Mouse (Mus musculus): ENCODE measurements around the gene Psd.

Psd gene

GRCm38 (mm10) chr19:46320076-46320785 is 6.7 kb downstream of the Psd start:
- DNase-seq (ENCODE audit: low spot score): no peak

- DNase-seq (ENCODE audit: low spot score): peak; percentile 70
Observed at GRCm38 (mm10) chr19:46318586-46319378, 8.2 kb downstream of the Psd start.

DNA sequence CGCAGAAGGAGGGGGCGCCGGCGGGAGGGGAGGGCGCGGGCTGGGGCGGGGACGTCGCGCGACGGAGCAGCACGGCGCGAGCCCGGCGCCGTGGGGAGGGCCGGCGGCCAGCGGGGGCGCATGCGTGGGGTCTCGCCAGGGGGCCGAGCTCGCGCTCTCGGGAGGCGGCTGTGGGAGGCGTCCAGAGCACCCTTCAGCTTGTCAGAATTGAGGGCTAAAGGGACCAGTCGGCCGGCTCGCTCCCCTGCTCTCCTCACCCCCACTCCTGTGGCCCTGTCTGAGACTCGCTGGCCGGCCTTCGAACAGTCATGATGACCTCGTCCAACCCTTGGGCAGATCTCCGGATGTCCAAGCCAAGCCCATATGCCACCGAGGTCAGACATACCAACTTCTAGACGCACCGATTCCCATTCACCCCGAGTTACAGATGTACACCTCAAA is 8.9 kb downstream of the Psd start:
- no peak for DNase-seq (ENCODE audit: low spot score)

DNA sequence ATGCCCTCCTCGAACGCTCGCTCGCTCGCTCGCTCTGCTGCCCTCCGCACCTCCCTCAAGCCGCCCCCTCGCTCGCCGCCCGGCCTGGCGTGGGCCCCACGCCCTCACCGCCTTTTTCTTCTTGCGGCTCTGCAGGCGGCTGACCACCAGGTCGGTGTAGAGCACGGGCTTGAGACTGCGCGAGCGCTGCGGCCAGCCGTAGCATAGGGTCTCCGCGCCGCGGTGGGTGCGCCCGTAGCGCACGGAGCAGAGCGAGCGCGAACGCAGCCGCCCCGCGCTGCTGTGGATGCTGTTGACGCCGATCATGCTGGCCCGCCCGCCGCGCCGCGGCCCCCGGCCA is 9.4 kb downstream of the Psd start:
- DNase-seq (ENCODE audit: low spot score): peak; percentile 12

DNA sequence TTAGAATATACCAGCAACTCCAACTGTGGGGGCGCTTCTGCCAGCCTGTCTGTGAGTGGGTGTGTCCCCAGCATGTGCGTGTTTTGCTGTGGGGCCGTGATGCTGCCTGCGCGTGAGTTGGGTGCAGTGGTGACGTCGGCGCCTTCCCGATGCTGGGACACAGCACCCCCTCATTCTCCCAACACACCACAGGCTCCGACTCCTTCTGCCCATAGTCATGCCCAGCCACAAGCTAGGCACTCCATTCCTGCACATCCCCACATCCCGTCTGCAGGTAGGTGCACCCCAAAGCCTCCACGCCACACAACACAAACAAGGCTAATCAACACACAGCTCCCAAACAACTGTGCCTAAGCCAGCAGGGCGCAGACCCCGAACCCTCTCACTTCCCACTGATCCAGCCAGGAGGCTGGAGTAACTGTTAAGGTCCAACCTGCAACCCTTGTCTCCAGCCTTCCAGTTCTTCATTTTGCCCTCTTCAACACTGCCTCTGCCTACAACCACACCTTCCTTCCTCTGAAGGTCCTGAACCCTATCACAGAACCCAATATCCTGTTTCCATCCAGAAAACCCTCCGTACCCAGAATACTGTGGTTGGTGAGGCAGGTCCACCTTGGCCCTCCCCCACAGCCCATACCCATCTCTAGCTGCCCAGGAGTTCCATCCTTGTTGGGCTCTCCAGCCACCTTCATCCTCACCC is 10.0 kb downstream of the Psd start:
- no peak for DNase-seq (ENCODE audit: low spot score)

GRCm38 (mm10) chr19:46315752-46316610 is 11.0 kb downstream of the Psd start:
- no peak for DNase-seq (ENCODE audit: low spot score)

DNA sequence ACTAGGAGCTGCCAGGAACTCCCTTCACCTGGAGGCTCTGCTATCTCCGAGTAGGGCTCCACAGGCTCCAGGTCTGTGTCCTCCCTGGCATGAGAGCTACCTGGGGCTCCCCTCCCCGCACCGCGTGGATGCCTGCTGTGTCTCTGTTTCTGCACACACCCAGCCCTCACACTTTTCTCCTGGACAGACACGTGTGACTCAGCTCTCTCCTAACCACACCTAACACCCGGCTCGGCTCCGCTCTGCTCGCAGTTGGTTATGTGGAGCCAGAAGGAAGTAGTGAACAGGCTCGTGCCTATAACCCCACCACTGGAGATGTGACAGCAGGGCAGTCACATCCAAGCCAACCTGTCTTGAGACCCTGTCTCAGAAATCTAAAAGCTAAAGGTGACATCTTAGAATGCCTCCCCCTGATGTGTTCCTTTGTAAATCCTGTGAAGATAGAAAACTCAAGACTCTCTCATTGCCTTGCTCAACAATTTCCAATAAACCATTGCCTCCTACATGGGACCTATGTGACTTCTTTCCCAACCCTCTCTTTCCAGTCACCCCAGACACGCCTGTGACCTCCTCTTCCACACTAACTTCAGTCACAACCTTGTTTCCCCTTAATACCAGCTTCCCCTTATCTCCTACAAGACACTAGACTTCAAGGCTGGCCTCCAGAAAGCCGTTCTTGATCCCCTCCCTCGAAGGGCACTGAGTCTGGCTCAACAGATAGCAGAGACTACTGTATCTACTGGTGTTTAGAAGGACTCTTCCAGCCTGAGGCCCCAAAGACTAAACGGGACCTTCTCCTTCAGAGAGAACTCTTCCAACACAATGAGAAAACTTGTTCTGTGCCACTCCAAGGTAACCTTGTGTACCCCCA is 11.8 kb downstream of the Psd start:
- DNase-seq (ENCODE audit: low spot score): no peak

DNA sequence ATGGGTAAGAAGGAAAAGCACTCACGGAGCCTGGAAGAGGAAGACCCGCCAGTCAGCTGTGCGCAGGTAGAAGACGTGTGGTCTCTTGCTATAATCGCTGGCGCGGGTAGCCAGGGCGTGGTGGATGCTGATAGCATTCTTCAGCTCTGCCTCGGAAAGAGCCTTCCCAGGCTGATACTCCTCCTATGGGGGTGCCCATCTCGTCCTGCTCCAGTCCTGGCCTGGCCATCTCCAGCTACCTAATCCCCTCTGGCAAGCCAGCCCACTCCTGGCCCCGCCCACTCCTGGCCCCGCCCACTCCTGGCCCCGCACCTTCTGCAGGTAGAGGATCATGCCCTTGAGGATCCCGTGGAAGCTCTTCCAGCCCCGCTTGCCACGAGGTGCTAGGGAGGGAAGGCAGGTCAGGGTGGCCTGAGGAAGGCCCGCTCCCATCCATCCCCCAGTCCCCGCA is 12.8 kb downstream of the Psd start:
- no peak for DNase-seq (ENCODE audit: low spot score)

DNA sequence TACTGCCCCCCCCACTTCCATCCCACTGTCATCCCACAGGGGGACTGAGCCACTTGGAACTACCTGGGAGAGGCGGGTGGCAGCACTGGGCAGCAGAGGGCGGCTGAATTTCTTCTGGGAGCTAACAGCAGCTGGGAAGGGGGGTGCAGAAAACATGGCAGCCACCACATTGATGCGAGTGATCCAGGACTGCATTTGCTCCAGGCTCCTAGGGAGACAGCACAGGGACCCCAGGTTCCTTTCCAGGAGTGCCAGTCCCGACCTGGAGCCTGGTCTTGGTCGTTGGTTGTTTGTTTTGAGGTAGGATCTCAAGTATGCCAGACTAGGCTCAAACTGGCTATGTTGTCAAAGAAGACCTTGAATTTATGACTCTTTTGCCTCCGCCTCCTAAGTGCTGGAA is 13.4 kb downstream of the Psd start:
- DNase-seq (ENCODE audit: low spot score): no peak

DNA sequence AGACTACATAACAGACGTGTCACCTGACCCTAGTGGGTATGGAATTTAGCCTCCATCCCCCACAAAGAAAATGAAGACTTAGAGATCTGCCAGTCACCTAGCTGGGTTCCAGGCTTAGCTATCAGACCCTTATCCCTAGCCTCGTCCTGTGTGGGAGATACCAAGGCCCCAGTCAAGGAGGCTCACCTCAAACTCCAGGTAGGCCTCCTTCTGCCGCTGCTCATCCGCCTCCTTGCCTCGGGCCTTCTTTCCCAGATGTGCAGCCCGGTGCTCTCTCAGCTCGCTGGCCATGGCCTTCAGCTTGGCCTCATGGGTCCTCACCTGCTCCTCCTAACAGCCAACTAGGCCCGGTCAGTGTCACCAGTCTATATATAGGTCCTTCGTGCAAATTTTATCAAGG is 13.8 kb downstream of the Psd start:
- DNase-seq (ENCODE audit: low spot score): no peak

GRCm38 (mm10) chr19:46312566-46312965 is 14.4 kb downstream of the Psd start:
- DNase-seq (ENCODE audit: low spot score): no peak

GRCm38 (mm10) chr19:46311341-46311740 is 15.6 kb downstream of the Psd start:
- no peak for DNase-seq (ENCODE audit: low spot score)

GRCm38 (mm10) chr19:46310312-46310865 is 16.6 kb downstream of the Psd start:
- DNase-seq (ENCODE audit: low spot score): no peak

- no peak for DNase-seq (ENCODE audit: low spot score)
Observed at GRCm38 (mm10) chr19:46309651-46310305, 17.2 kb downstream of the Psd start.

DNA sequence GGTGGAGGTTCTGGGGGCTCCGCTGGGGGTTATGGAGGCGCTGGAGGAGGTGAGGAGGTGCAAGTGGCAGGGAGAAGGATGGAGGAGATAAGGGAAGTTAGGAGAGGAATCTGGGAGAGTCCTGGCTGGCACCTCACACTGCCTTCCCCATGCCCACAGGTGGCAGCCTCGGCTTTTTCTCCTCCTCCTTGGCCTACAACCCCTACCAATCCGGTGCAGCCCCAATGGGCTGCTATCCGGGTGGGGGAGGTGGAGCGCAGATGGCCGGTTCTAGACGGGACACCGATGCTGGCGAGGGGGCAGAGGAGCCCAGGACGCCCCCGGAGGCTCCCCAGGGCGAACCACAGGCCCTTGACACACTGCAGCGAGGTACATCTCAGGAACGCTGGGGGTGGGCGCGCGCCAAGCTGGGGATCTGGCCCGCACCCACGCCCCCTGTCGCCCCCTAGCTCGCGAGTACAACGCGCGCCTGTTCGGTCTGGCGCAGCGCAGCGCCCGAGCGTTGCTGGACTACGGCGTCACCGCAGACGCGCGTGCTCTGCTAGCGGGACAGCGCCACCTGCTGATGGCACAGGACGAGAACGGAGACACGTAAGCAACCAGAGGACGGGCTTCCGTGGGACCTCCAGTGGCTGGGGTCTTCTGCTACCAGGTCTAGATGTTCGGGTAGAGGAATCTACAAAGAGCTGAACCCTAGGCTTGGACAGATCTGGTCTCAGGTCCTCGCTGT is 18.1 kb downstream of the Psd start:
- peak; percentile 99 for DNase-seq (ENCODE audit: low spot score)

DNA sequence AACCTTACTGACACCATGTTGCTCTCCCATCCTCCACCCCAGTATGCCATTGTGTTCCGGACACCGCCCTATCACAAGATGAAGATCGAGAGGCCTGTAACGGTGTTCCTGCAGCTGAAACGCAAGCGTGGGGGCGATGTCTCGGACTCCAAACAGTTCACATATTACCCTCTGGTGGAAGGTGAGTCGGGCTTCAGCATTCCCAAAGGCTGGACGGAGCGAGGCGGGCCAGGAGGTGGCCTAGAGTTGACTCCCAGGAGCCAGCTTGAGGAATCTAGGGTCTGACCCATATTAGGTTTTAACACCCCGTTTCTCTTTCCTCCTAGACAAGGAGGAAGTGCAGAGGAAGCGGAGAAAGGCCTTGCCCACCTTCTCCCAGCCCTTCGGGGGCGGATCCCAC is 18.7 kb downstream of the Psd start:
- DNase-seq (ENCODE audit: low spot score): no peak

GRCm38 (mm10) chr19:46307781-46308180 is 19.2 kb downstream of the Psd start:
- DNase-seq (ENCODE audit: low spot score): no peak

DNA sequence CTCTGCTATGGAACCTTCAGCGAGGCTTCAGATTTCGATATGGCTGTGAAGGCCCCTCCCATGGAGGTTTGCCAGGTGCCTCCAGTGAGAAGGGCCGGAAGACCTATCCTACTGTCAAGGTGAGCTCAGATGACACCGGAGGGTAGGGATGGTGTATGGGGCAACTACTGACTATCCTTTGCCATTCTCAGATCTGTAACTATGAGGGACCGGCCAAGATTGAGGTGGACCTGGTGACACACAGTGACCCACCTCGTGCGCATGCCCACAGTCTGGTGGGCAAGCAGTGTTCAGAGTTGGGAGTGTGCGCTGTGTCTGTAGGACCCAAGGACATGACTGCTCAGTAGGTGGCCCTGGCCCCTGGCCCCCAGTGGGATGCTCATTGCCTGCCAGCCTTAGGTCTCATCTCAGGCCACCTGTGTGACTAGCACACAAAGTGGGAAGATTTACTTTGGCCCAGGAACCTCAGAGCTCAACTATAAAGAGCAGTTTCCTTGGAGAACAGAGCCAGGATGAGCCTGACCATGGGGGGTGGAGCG is 20.1 kb downstream of the Psd start:
- DNase-seq (ENCODE audit: low spot score): no peak

GRCm38 (mm10) chr19:46306268-46306610 is 20.7 kb downstream of the Psd start:
- DNase-seq (ENCODE audit: low spot score): no peak
